Mouse (Mus musculus) forebrain, embryonic 14.5 days (tissue): ENCODE data around the gene Wnt6. TPM values are rescaled to one million over a fixed set of nuclear protein-coding genes. Genes with fewer than 3 reads are reported as not detected.

ENCODE experiments used
- ATAC-seq: fragments of 200-750 bp; cut with Nextera tagmentation; 2 replicates; pipeline ENCODE4 v1.8.0; 2017; ENCODE audit warnings: mild to moderate bottlenecking, moderate library complexity
- DNase-seq: peaks from one replicate; pipeline ENCODE4 v3.0.0-alpha.2; 2015; ENCODE audit warnings: low spot score
- H3K27ac ChIP-seq: fragments of 300-500 bp; sonication (generic); 2 replicates; pipeline ENCODE4 v1.5.1; 2014; ENCODE audit warnings: low read depth, mild to moderate bottlenecking, control low read depth, low read length, moderate library complexity
- H3K27me3 ChIP-seq: fragments of 300-500 bp; sonication (generic); replicated peaks from 2 replicates; pipeline ENCODE4 v1.6.1; 2014; ENCODE audit warnings: low read length, control low read depth, mixed read lengths; ENCODE audit not compliant: control insufficient read depth, insufficient read depth
- H3K36me3 ChIP-seq: fragments of 300-500 bp; sonication (generic); 2 replicates; pipeline ENCODE4 v1.6.1; 2014; ENCODE audit warnings: low read length, control low read depth; ENCODE audit not compliant: control insufficient read depth, insufficient read depth
- H3K4me1 ChIP-seq: fragments of 300-500 bp; sonication (generic); 2 replicates; pipeline ENCODE4 v1.6.1; 2014; ENCODE audit warnings: antibody characterized with exemption, low read length, control low read depth; ENCODE audit not compliant: control insufficient read depth, insufficient read depth
- H3K4me2 ChIP-seq: fragments of 300-500 bp; sonication (generic); 2 replicates; pipeline ENCODE4 v1.6.1; 2014; ENCODE audit warnings: mild to moderate bottlenecking, control low read depth, low read length
- H3K4me3 ChIP-seq: fragments of 300-500 bp; sonication (generic); 2 replicates; pipeline ENCODE4 v1.5.1; 2014; ENCODE audit warnings: low read depth, low read length, control low read depth
- H3K9ac ChIP-seq: fragments of 300-500 bp; sonication (generic); 2 replicates; pipeline ENCODE4 v1.6.1; 2014; ENCODE audit warnings: mild to moderate bottlenecking, low read length, control low read depth, moderate library complexity
- H3K9me3 ChIP-seq: fragments of 300-500 bp; sonication (generic); replicated peaks from 2 replicates; pipeline ENCODE4 v1.6.1; 2016; ENCODE audit warnings: low read length, control low read depth, mixed read lengths; ENCODE audit not compliant: control insufficient read depth
- WGBS: fragments of 180-500 bp; shearing (Covaris S2); extraction: QIAGEN DNeasy Blood & Tissue Kit; methylation state at CpG from one replicate; pipeline ENCODE4 v1.1.7; 2014; 5-methylcytosine and 5-hydroxymethylcytosine counted together
- polyA plus RNA-seq: library from polyadenylated mRNA; unstranded; fragments of >200 nt; fragmentation: Nextera tagmentation; extraction: Ambion mirVana; gene quantifications from 2 replicates; pipeline ENCODE4 v1.2.1, GENCODE M21; 2014

Gene Wnt6
- 1.3 and 3.6 TPM in 2 replicates for polyA plus RNA-seq

DNA sequence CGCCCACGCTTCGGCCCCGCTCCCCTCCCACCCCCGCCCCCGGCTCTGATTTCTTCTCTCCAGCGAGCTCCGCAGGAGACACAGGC, at the start of gene Wnt6:
Gene Wnt6, plus strand, starts transcription at position 48 of the 86 bp plus-strand sequence.
- Histone ChIP-seq H3K4me1 (peaks cover 9% of the 10 kb centered on the region), H3K27ac (no peak within 1 kb of the TSS), H3K36me3 (no peaks in the 10 kb centered on the region), H3K9ac (peak within 1 kb of the TSS; percentile 45), H3K4me3 (peak within 1 kb of the TSS; percentile 40), H3K27me3 (peaks cover 85% of the 10 kb centered on the region), H3K4me2 (peak within 1 kb of the TSS; percentile 74), H3K9me3 (no peaks in the 10 kb centered on the region)
- DNase-seq (no peak), ATAC-seq (no peak)
- no CpG with 5 or more reads among the region's 8 CpGs for WGBS

GRCm38 (mm10) chr1:74723748-74724147, 47.9 kb upstream of the Wnt6 start:
- H3K4me2 ChIP-seq: no peak overlapping the region
- no peaks in the 10 kb centered on the region for H3K27me3 ChIP-seq
- WGBS: 77% methylated on average over 2 of the region's 2 CpGs
- H3K4me1 ChIP-seq: no peaks in the 10 kb centered on the region
- no peak for ATAC-seq
- peak; percentile 17 for DNase-seq
- no peak overlapping the region for H3K4me3 ChIP-seq
- no peak overlapping the region for H3K9ac ChIP-seq
- H3K36me3 ChIP-seq: no peaks in the 10 kb centered on the region
- H3K27ac ChIP-seq: no peak overlapping the region
- H3K9me3 ChIP-seq: no peaks in the 10 kb centered on the region

- 84% methylated on average over 5 of the region's 5 CpGs for WGBS
- Histone ChIP-seq H3K9me3 (no peaks in the 10 kb centered on the region), H3K4me2 (no peak overlapping the region), H3K36me3 (no peaks in the 10 kb centered on the region), H3K4me3 (no peak overlapping the region), H3K27me3 (no peaks in the 10 kb centered on the region), H3K27ac (no peak overlapping the region), H3K9ac (no peak overlapping the region), H3K4me1 (no peaks in the 10 kb centered on the region)
- DNase-seq: no peak
- ATAC-seq: no peak
Measured at GRCm38 (mm10) chr1:74726114-74726513, 45.6 kb upstream of the Wnt6 start.

GRCm38 (mm10) chr1:74726674-74727073, 45.0 kb upstream of the Wnt6 start:
- no peak overlapping the region for H3K4me2 ChIP-seq
- H3K27ac ChIP-seq: no peak overlapping the region
- ATAC-seq (no peak), DNase-seq (no peak)
- H3K36me3 ChIP-seq: no peaks in the 10 kb centered on the region
- 85% methylated on average over 5 of the region's 5 CpGs for WGBS
- H3K4me3 ChIP-seq: no peak overlapping the region
- H3K9me3 ChIP-seq: no peaks in the 10 kb centered on the region
- H3K9ac ChIP-seq: no peak overlapping the region
- H3K4me1 ChIP-seq: no peaks in the 10 kb centered on the region
- no peaks in the 10 kb centered on the region for H3K27me3 ChIP-seq

- Histone ChIP-seq H3K9ac (no peak overlapping the region), H3K4me1 (no peaks in the 10 kb centered on the region), H3K4me2 (no peak overlapping the region), H3K27me3 (no peaks in the 10 kb centered on the region), H3K4me3 (no peak overlapping the region), H3K36me3 (no peaks in the 10 kb centered on the region), H3K9me3 (no peaks in the 10 kb centered on the region), H3K27ac (no peak overlapping the region)
- ATAC-seq: no peak
- no peak for DNase-seq
- WGBS: 81% methylated on average over 8 of the region's 8 CpGs
Measured at GRCm38 (mm10) chr1:74728446-74728845, 43.2 kb upstream of the Wnt6 start.

GRCm38 (mm10) chr1:74736977-74737376, 34.7 kb upstream of the Wnt6 start:
- Histone ChIP-seq H3K4me2 (no peak overlapping the region), H3K4me1 (no peaks in the 10 kb centered on the region), H3K9me3 (no peaks in the 10 kb centered on the region), H3K36me3 (no peaks in the 10 kb centered on the region), H3K27me3 (no peaks in the 10 kb centered on the region), H3K4me3 (no peak overlapping the region), H3K27ac (no peak overlapping the region), H3K9ac (no peak overlapping the region)
- DNase-seq: no peak
- no peak for ATAC-seq
- 87% methylated on average over 12 of the region's 12 CpGs for WGBS

DNA sequence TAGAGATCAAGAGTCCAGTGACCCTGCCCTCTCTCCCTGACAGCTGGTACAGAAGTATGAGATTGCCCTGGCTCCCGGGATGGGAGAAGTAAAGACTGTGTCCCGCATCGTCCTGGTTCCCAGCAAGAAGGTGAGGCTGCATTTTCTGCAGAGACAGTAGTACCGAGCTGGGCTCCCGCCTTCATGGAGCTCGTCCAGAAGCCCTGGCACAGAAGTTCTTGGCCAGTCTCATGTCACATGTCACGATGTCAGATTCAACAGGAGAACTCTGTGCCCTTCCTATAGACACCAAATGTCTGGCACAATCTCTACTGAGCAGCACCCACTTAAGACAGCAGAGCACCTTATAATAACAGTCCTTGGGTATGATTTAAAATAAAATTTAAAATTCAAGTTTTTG, 34.2 kb upstream of the Wnt6 start:
- H3K9me3 ChIP-seq: no peaks in the 10 kb centered on the region
- no peak for DNase-seq
- no peak for ATAC-seq
- no peaks in the 10 kb centered on the region for H3K36me3 ChIP-seq
- H3K27ac ChIP-seq: no peak overlapping the region
- no peaks in the 10 kb centered on the region for H3K4me1 ChIP-seq
- H3K9ac ChIP-seq: no peak overlapping the region
- no peak overlapping the region for H3K4me2 ChIP-seq
- 86% methylated on average over 7 of the region's 7 CpGs for WGBS
- no peak overlapping the region for H3K4me3 ChIP-seq
- H3K27me3 ChIP-seq: no peaks in the 10 kb centered on the region

DNA sequence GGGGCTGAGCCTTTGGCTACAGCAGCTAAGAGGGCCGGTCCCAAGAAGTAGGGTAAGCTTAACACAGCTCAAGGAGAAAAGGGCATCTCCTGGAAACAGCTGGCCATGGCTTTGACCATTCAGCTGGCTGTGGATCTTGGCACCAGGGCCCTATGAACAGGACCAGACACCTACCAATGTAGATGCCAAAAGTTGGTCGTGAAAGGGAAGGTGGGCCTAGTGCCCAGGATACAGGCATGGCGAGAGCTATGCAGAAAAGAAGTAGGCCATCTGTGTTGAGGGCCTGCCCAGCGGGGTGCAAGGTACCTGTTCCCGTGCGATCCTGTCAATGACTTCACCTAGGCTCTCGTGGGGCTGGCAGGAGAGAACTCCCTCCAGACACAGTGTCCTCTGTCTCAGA, 30.8 kb upstream of the Wnt6 start:
- 72% methylated on average over 7 of the region's 7 CpGs for WGBS
- DNase-seq (no peak), ATAC-seq (no peak)
- Histone ChIP-seq H3K4me1 (no peaks in the 10 kb centered on the region), H3K27me3 (no peaks in the 10 kb centered on the region), H3K4me2 (no peak overlapping the region), H3K9ac (no peak overlapping the region), H3K36me3 (no peaks in the 10 kb centered on the region), H3K4me3 (no peak overlapping the region), H3K27ac (no peak overlapping the region), H3K9me3 (no peaks in the 10 kb centered on the region)

GRCm38 (mm10) chr1:74747335-74747734, 24.4 kb upstream of the Wnt6 start:
- ATAC-seq (no peak), DNase-seq (no peak)
- H3K4me2 ChIP-seq: no peak overlapping the region
- no peak overlapping the region for H3K27ac ChIP-seq
- 72% methylated on average over 5 of the region's 5 CpGs for WGBS
- H3K4me1 ChIP-seq: no peaks in the 10 kb centered on the region
- H3K36me3 ChIP-seq: no peaks in the 10 kb centered on the region
- no peaks in the 10 kb centered on the region for H3K9me3 ChIP-seq
- no peak overlapping the region for H3K9ac ChIP-seq
- H3K4me3 ChIP-seq: no peak overlapping the region
- peaks cover 13% of the 10 kb centered on the region; the same call in 1 of the 2 replicates for H3K27me3 ChIP-seq
